Mouse (Mus musculus) lung, adult 18-20 months (tissue): Measurements from ENCODE around the gene Dhx57.
"Not testable (repeated sequence)": the region's sequence is repeated elsewhere in the genome, so short reads cannot be mapped to it uniquely, and the experiment has no call there.

Experiments
- DNase-seq, 2 experiments: peaks; one replicate each; pipeline ENCODE4 v3.0.0; 2022; ENCODE audit warnings: mixed read lengths in 2 of 2

The Dhx57 gene

GRCm38 (mm10) chr17:80290074-80290657, at the start of gene Dhx57, which contains the start of gene Morn2:
Dhx57 (minus strand) TSS chr17:80290476.
Morn2 (plus strand) TSS chr17:80290203.
- DNase-seq: peak; percentile 97 to 98

GRCm38 (mm10) chr17:80332386-80332785, 42.1 kb upstream of the Dhx57 start:
- DNase-seq: no peak

GRCm38 (mm10) chr17:80326431-80326830, 36.2 kb upstream of the Dhx57 start:
- DNase-seq: no peak

GRCm38 (mm10) chr17:80325456-80325855, 35.2 kb upstream of the Dhx57 start:
- DNase-seq: no peak

- DNase-seq: no peak
These were observed 34.2 kb upstream of the Dhx57 start for GRCm38 (mm10) chr17:80324521-80324920.

- DNase-seq: peak in 1 of 2 experiments; percentile 10
These were observed 33.4 kb upstream of the Dhx57 start for GRCm38 (mm10) chr17:80323658-80324057.

- DNase-seq: no peak
These were observed 32.7 kb upstream of the Dhx57 start for GRCm38 (mm10) chr17:80323015-80323414.

- DNase-seq: no peak
These were observed 32.0 kb upstream of the Dhx57 start for GRCm38 (mm10) chr17:80322228-80322627.

- DNase-seq: no peak
These were observed 22.1 kb upstream of the Dhx57 start for GRCm38 (mm10) chr17:80312405-80312804.

- no peak for DNase-seq
These were observed 21.5 kb upstream of the Dhx57 start for GRCm38 (mm10) chr17:80311761-80312160.

- DNase-seq: no peak
These were observed 17.0 kb upstream of the Dhx57 start, which contains the start of gene Arhgef33 for GRCm38 (mm10) chr17:80307251-80307650. Arhgef33 (plus strand) TSS chr17:80307407.

GRCm38 (mm10) chr17:80298844-80299243, 8.6 kb upstream of the Dhx57 start:
- DNase-seq: no peak

GRCm38 (mm10) chr17:80295258-80295657, 5.0 kb upstream of the Dhx57 start:
- DNase-seq: no peak

- DNase-seq: peak in 1 of 2 experiments; percentile 42
These were observed 872 bp upstream of the Dhx57 start for GRCm38 (mm10) chr17:80291148-80291547.

- DNase-seq: no peak
These were observed 799 bp downstream of the Dhx57 start for GRCm38 (mm10) chr17:80289280-80290073.

- DNase-seq: no peak
These were observed 2.3 kb downstream of the Dhx57 start for GRCm38 (mm10) chr17:80288012-80288411.

GRCm38 (mm10) chr17:80284446-80284845, 5.8 kb downstream of the Dhx57 start:
- no peak for DNase-seq

GRCm38 (mm10) chr17:80279340-80280070, 10.8 kb downstream of the Dhx57 start:
- DNase-seq: no peak

- DNase-seq: peak; percentile 20 to 35
These were observed 12.0 kb downstream of the Dhx57 start for GRCm38 (mm10) chr17:80278255-80278654.

- DNase-seq: not testable (repeated sequence)
These were observed 19.7 kb downstream of the Dhx57 start for GRCm38 (mm10) chr17:80270622-80271021.

GRCm38 (mm10) chr17:80268151-80268550, 22.1 kb downstream of the Dhx57 start:
- no peak for DNase-seq

- no peak for DNase-seq
These were observed 23.2 kb downstream of the Dhx57 start for GRCm38 (mm10) chr17:80267065-80267464.

- peak; percentile 77 to 85 for DNase-seq
These were observed 35.1 kb downstream of the Dhx57 start for GRCm38 (mm10) chr17:80255208-80255607.
